Mouse (Mus musculus) testis, adult 2 months (tissue): ENCODE measurements around the gene Gm20422. TPM values are rescaled to one million over a fixed set of nuclear protein-coding genes. Genes with fewer than 3 reads are reported as not detected.
"Not testable (repeated sequence)": the region's sequence is repeated elsewhere in the genome, so short reads cannot be mapped to it uniquely, and the experiment has no call there.

ENCODE experiments used
- H3K27ac ChIP-seq: fragments of 200-500 bp; 2 replicates; pipeline ENCODE4 v1.5.1; 2012; ENCODE audit warnings: low read depth, low read length; ENCODE audit not compliant: control insufficient read depth, insufficient read depth
- H3K27me3 ChIP-seq: fragments of 200-500 bp; 2 replicates; pipeline ENCODE4 v1.6.1; 2012; ENCODE audit warnings: mild to moderate bottlenecking, low read length, moderate library complexity; ENCODE audit not compliant: control insufficient read depth, insufficient read depth
- H3K36me3 ChIP-seq: fragments of 200-500 bp; 2 replicates; pipeline ENCODE4 v1.6.1; 2012; ENCODE audit warnings: mild to moderate bottlenecking, low read length; ENCODE audit not compliant: control insufficient read depth, insufficient read depth
- H3K4me1 ChIP-seq: fragments of 200-500 bp; 2 replicates; pipeline ENCODE4 v1.6.1; 2012; ENCODE audit warnings: low read length; ENCODE audit not compliant: control insufficient read depth, insufficient read depth
- H3K4me3 ChIP-seq: fragments of 200-500 bp; 2 replicates; pipeline ENCODE4 v1.5.1; 2012; ENCODE audit warnings: low read depth, mild to moderate bottlenecking, low read length, moderate library complexity, mixed read lengths; ENCODE audit not compliant: control insufficient read depth
- CTCF ChIP-seq: fragments of 200-500 bp; IDR thresholded peaks from 2 replicates; pipeline ENCODE4 v1.5.1; 2012; ENCODE audit warnings: low read depth, mild to moderate bottlenecking, inconsistent platforms, low read length, moderate library complexity; ENCODE audit not compliant: control insufficient read depth, insufficient read depth, insufficient replicate concordance
- POLR2A ChIP-seq: fragments of 200-500 bp; IDR thresholded peaks from 2 replicates; pipeline ENCODE4 v1.6.1; 2012; ENCODE audit warnings: low read depth, mild to moderate bottlenecking, inconsistent platforms, low read length, moderate library complexity; ENCODE audit not compliant: control insufficient read depth
- polyA plus RNA-seq: library from polyadenylated mRNA; depleted of rRNA; stranded (reverse); fragments of >200 nt; gene quantifications from 2 replicates; pipeline ENCODE4 v1.2.3, GENCODE M21; 2012; rRNA removed

Gm20422 gene
- polyA plus RNA-seq, 1 experiment, result not detected

- Histone ChIP-seq H3K36me3 (no peaks in the 10 kb centered on the region), H3K4me3 (no peak overlapping the region), H3K4me1 (no peaks in the 10 kb centered on the region), H3K27me3 (no peaks in the 10 kb centered on the region), H3K27ac (no peak overlapping the region)
- TF ChIP-seq CTCF (no peak), POLR2A (no peak)
Observed at GRCm38 (mm10) chr8:69740763-69741162, 33.9 kb downstream of the Gm20422 start.

GRCm38 (mm10) chr8:69735495-69735894 lies 39.2 kb downstream of the Gm20422 start:
- TF ChIP-seq POLR2A (no peak), CTCF (no peak)
- no peak overlapping the region for H3K27ac ChIP-seq
- H3K4me1 ChIP-seq, result no peaks in the 10 kb centered on the region
- no peaks in the 10 kb centered on the region for H3K36me3 ChIP-seq
- no peak overlapping the region for H3K4me3 ChIP-seq
- no peaks in the 10 kb centered on the region for H3K27me3 ChIP-seq

- TF ChIP-seq CTCF (no peak), POLR2A (no peak)
- Histone ChIP-seq H3K27ac (0 out of 2 replicates have a peak overlapping the region, but pooled peaks have one; percentile 4), H3K4me1 (no peaks in the 10 kb centered on the region; the same call in 1 of the 2 replicates), H3K4me3 (peak overlapping the region; percentile 41), H3K27me3 (no peaks in the 10 kb centered on the region), H3K36me3 (no peaks in the 10 kb centered on the region; the same call in 1 of the 2 replicates)
Observed at GRCm38 (mm10) chr8:69717232-69717580, 57.5 kb downstream of the Gm20422 start.

GRCm38 (mm10) chr8:69716403-69717231 lies 58.1 kb downstream of the Gm20422 start:
- peak overlapping the region; percentile 91 for H3K4me3 ChIP-seq
- H3K27me3 ChIP-seq, result no peaks in the 10 kb centered on the region
- H3K4me1 ChIP-seq, result no peaks in the 10 kb centered on the region; the same call in 1 of the 2 replicates
- H3K27ac ChIP-seq, result peak overlapping the region; percentile 91
- no peaks in the 10 kb centered on the region; the same call in 1 of the 2 replicates for H3K36me3 ChIP-seq
- TF ChIP-seq CTCF (no peak), POLR2A (peak; percentile 57)

- H3K36me3 ChIP-seq, result no peaks in the 10 kb centered on the region; the same call in 1 of the 2 replicates
- no peaks in the 10 kb centered on the region for H3K27me3 ChIP-seq
- no peak for TF ChIP-seq CTCF
- no peak for TF ChIP-seq POLR2A
- H3K4me1 ChIP-seq, result no peaks in the 10 kb centered on the region; the same call in 1 of the 2 replicates
- no peak overlapping the region for H3K4me3 ChIP-seq
- no peak overlapping the region for H3K27ac ChIP-seq
Observed at GRCm38 (mm10) chr8:69715366-69715765, 59.3 kb downstream of the Gm20422 start.

GRCm38 (mm10) chr8:69713516-69713915 lies 61.2 kb downstream of the Gm20422 start:
- TF ChIP-seq CTCF (no peak), POLR2A (no peak)
- H3K27me3 ChIP-seq, result no peaks in the 10 kb centered on the region
- H3K36me3 ChIP-seq, result no peaks in the 10 kb centered on the region; the same call in 1 of the 2 replicates

GRCm38 (mm10) chr8:69710624-69711023 lies 64.1 kb downstream of the Gm20422 start, which contains the start of gene Zfp869:
TSS of gene Zfp869 (minus strand) at chr8:69710724.
- H3K4me1 ChIP-seq, H3K27ac ChIP-seq, H3K4me3 ChIP-seq, H3K36me3 ChIP-seq, H3K27me3 ChIP-seq: not testable (repeated sequence)

More at GRCm38 (mm10) chr8:69713516-69713915, 61.2 kb downstream of the Gm20422 start:
- no peak overlapping the region for H3K4me3 ChIP-seq
- no peaks in the 10 kb centered on the region; the same call in 1 of the 2 replicates for H3K4me1 ChIP-seq
- H3K27ac ChIP-seq, result no peak overlapping the region

GRCm38 (mm10) chr8:69701810-69702209 lies 72.9 kb downstream of the Gm20422 start:
- TF ChIP-seq CTCF (no peak), POLR2A (no peak)
- no peak overlapping the region for H3K27ac ChIP-seq
- H3K36me3 ChIP-seq, result no peaks in the 10 kb centered on the region; the same call in 1 of the 2 replicates
- H3K4me3 ChIP-seq, result no peak overlapping the region
- no peaks in the 10 kb centered on the region for H3K4me1 ChIP-seq
- no peaks in the 10 kb centered on the region for H3K27me3 ChIP-seq

Other genes starting within 250 kb of the Gm20422 start
- gene Zfp868, start 149.3 kb downstream of the Gm20422 start, polyA plus RNA-seq, result 4.3 and 4.8 TPM in 2 replicates
- 0.51 and 0.75 TPM in 2 replicates for gene Zfp964, start 120.4 kb downstream of the Gm20422 start, polyA plus RNA-seq
- gene Zfp869, start 64.2 kb downstream of the Gm20422 start, polyA plus RNA-seq, result 1.4 TPM in 2 replicates
- gene Zfp963, start 24.9 kb downstream of the Gm20422 start, polyA plus RNA-seq, result 0.47 and 0.48 TPM in 2 replicates
- gene Atp13a1, start 16.3 kb upstream of the Gm20422 start, polyA plus RNA-seq, result 22.6 and 23.6 TPM in 2 replicates
- 6.4 and 8.1 TPM in 2 replicates for gene Zfp866, start 16.3 kb upstream of the Gm20422 start, polyA plus RNA-seq
- 4.4 and 4.5 TPM in 2 replicates for gene Gmip, start 33.8 kb upstream of the Gm20422 start, polyA plus RNA-seq
- 7.9 and 10.1 TPM in 2 replicates for gene Lpar2, start 47.5 kb upstream of the Gm20422 start, polyA plus RNA-seq
- gene Pbx4, start 57.6 kb upstream of the Gm20422 start, polyA plus RNA-seq, result 187 and 222 TPM in 2 replicates
- gene Cilp2, start 112.8 kb upstream of the Gm20422 start, polyA plus RNA-seq, result 0.36 and 0.51 TPM in 2 replicates
- 844 and 936 TPM in 2 replicates for gene Tssk6, start 127.3 kb upstream of the Gm20422 start, polyA plus RNA-seq
- gene Ndufa13, start 127.7 kb upstream of the Gm20422 start, polyA plus RNA-seq, result 122 and 131 TPM in 2 replicates
- 0.95 TPM in 2 replicates for gene Yjefn3, start 127.8 kb upstream of the Gm20422 start, polyA plus RNA-seq
- 80.8 and 84.9 TPM in 2 replicates for gene Gatad2a, start 221.5 kb upstream of the Gm20422 start, polyA plus RNA-seq